Mouse (Mus musculus) lung, postnatal 0 days (tissue): Measurements from ENCODE around the gene Gsto2. TPM values are rescaled to one million over a fixed set of nuclear protein-coding genes. Genes with fewer than 3 reads are reported as not detected.
A peak's percentile ranks its signal among the peaks of the same experiment; 100 is the strongest.

Experiments
- ATAC-seq: fragments of 200-750 bp; cut with Nextera tagmentation; 2 replicates; pipeline ENCODE4 v1.8.0; 2017; ENCODE audit warnings: moderate library complexity
- DNase-seq: peaks from one replicate; pipeline ENCODE4 v3.0.0-alpha.2; 2016; ENCODE audit warnings: low spot score
- H3K27ac ChIP-seq: fragments of 300-500 bp; sonication (generic); 2 replicates; pipeline ENCODE4 v1.5.1; 2014; ENCODE audit warnings: antibody characterized with exemption, mild to moderate bottlenecking, low read length, mixed read lengths
- H3K27me3 ChIP-seq: fragments of 300-500 bp; sonication (generic); replicated peaks from 2 replicates; pipeline ENCODE4 v1.6.1; 2014; ENCODE audit warnings: low read length, mixed read lengths; ENCODE audit not compliant: insufficient read depth
- H3K36me3 ChIP-seq: fragments of 300-500 bp; sonication (generic); 2 replicates; pipeline ENCODE4 v1.6.1; 2014; ENCODE audit warnings: low read length, mixed read lengths; ENCODE audit not compliant: insufficient read depth
- H3K4me1 ChIP-seq: fragments of 300-500 bp; sonication (generic); 2 replicates; pipeline ENCODE4 v1.6.1; 2014; ENCODE audit warnings: antibody characterized with exemption, low read depth, low read length, mixed read lengths; ENCODE audit not compliant: insufficient read depth
- H3K4me2 ChIP-seq: fragments of 300-500 bp; sonication (generic); replicated peaks from 2 replicates; pipeline ENCODE4 v1.6.1; 2014; ENCODE audit warnings: low read depth, mild to moderate bottlenecking, low read length, moderate library complexity, mixed read lengths
- H3K4me3 ChIP-seq: fragments of 300-500 bp; sonication (generic); 2 replicates; pipeline ENCODE4 v1.5.1; 2014; ENCODE audit warnings: low read depth, low read length
- H3K9ac ChIP-seq: fragments of 300-500 bp; sonication (generic); replicated peaks from 2 replicates; pipeline ENCODE4 v1.6.1; 2014; ENCODE audit warnings: low read depth, mild to moderate bottlenecking
- H3K9me3 ChIP-seq: fragments of 300-500 bp; sonication (generic); 2 replicates; pipeline ENCODE4 v1.6.1; 2016; ENCODE audit warnings: low read length, mixed read lengths
- CTCF ChIP-seq: IDR thresholded peaks from 2 replicates; pipeline ENCODE4 v1.5.1; 2016; ENCODE audit warnings: antibody characterized with exemption, mild to moderate bottlenecking
- EP300 ChIP-seq: IDR thresholded peaks from 2 replicates; pipeline ENCODE4 v1.6.1; 2016; ENCODE audit warnings: antibody characterized with exemption, mild to moderate bottlenecking, control low read depth
- WGBS: fragments of 180-500 bp; shearing (Covaris S2); extraction: QIAGEN DNeasy Blood & Tissue Kit; methylation state at CpG from one replicate; pipeline ENCODE4 v1.1.7; 2014; 5-methylcytosine and 5-hydroxymethylcytosine counted together
- polyA plus RNA-seq: library from polyadenylated mRNA; unstranded; fragments of >200 nt; fragmentation: Nextera tagmentation; extraction: Ambion mirVana; gene quantifications from 2 replicates; pipeline ENCODE4 v1.2.1, GENCODE M21; 2015

Gsto2 gene
- polyA plus RNA-seq, 1 experiment from 2014 or later: 2.1 TPM

GRCm38 (mm10) chr19:47864721-47865120, 613 bp upstream of the Gsto2 start:
- H3K4me3 ChIP-seq: no peak overlapping the region

GRCm38 (mm10) chr19:47867628-47868175, 2.4 kb downstream of the Gsto2 start:
- no peaks in the 10 kb centered on the region for H3K27me3 ChIP-seq
- H3K36me3 ChIP-seq: no peaks in the 10 kb centered on the region
- H3K9ac ChIP-seq: no peak overlapping the region
- H3K4me2 ChIP-seq: no peak overlapping the region
- no peaks in the 10 kb centered on the region for H3K9me3 ChIP-seq
- ATAC-seq (no peak), DNase-seq (no peak)
- no peak overlapping the region for H3K4me3 ChIP-seq
- 39% methylated on average over 4 of the region's 4 CpGs for WGBS
- H3K27ac ChIP-seq: no peak overlapping the region
- TF ChIP-seq CTCF (no peak), EP300 (no peak)
- no peaks in the 10 kb centered on the region for H3K4me1 ChIP-seq

More at GRCm38 (mm10) chr19:47864721-47865120, 613 bp upstream of the Gsto2 start:
- no peak for TF ChIP-seq CTCF
- 76% methylated on average over 7 of the region's 7 CpGs for WGBS
- H3K9ac ChIP-seq: no peak overlapping the region; the same call in 1 of the 2 replicates
- ATAC-seq (no peak), DNase-seq (no peak)
- H3K4me1 ChIP-seq: no peaks in the 10 kb centered on the region
- H3K9me3 ChIP-seq: no peaks in the 10 kb centered on the region
- no peak overlapping the region for H3K27ac ChIP-seq
- H3K4me2 ChIP-seq: peak overlapping the region; percentile 69
- no peaks in the 10 kb centered on the region for H3K36me3 ChIP-seq
- H3K27me3 ChIP-seq: no peaks in the 10 kb centered on the region

GRCm38 (mm10) chr19:47868951-47869350, 3.6 kb downstream of the Gsto2 start:
- Histone ChIP-seq H3K9me3 (no peaks in the 10 kb centered on the region), H3K4me2 (no peak overlapping the region), H3K4me1 (no peaks in the 10 kb centered on the region), H3K9ac (no peak overlapping the region), H3K27me3 (no peaks in the 10 kb centered on the region), H3K4me3 (no peak overlapping the region), H3K36me3 (no peaks in the 10 kb centered on the region), H3K27ac (no peak overlapping the region)
- ATAC-seq (no peak), DNase-seq (no peak)
- 47% methylated on average over 4 of the region's 4 CpGs for WGBS
- TF ChIP-seq EP300 (no peak), CTCF (no peak)

- Histone ChIP-seq H3K9me3 (no peaks in the 10 kb centered on the region), H3K4me1 (no peaks in the 10 kb centered on the region), H3K4me2 (no peak overlapping the region), H3K27me3 (no peaks in the 10 kb centered on the region), H3K27ac (no peak overlapping the region), H3K4me3 (no peak overlapping the region), H3K9ac (no peak overlapping the region), H3K36me3 (no peaks in the 10 kb centered on the region)
- no peak for ATAC-seq
- no peak for TF ChIP-seq CTCF
- 39% methylated on average over 3 of the region's 3 CpGs for WGBS
- no peak for DNase-seq
Observed at GRCm38 (mm10) chr19:47869516-47869915, 4.2 kb downstream of the Gsto2 start.

- no peak overlapping the region for H3K4me2 ChIP-seq
- TF ChIP-seq EP300 (no peak), CTCF (no peak)
- WGBS: 66% methylated on average over 7 of the region's 7 CpGs
- H3K9me3 ChIP-seq: no peaks in the 10 kb centered on the region
- H3K27me3 ChIP-seq: no peaks in the 10 kb centered on the region
- ATAC-seq (no peak), DNase-seq (no peak)
- no peak overlapping the region for H3K27ac ChIP-seq
- no peak overlapping the region for H3K4me3 ChIP-seq
- no peak overlapping the region for H3K9ac ChIP-seq
- no peaks in the 10 kb centered on the region for H3K36me3 ChIP-seq
- no peaks in the 10 kb centered on the region for H3K4me1 ChIP-seq
Observed at GRCm38 (mm10) chr19:47870102-47870666, 4.8 kb downstream of the Gsto2 start.

GRCm38 (mm10) chr19:47871515-47871914, 6.2 kb downstream of the Gsto2 start:
- Histone ChIP-seq H3K4me2 (no peak overlapping the region), H3K27ac (no peak overlapping the region), H3K9me3 (no peaks in the 10 kb centered on the region), H3K27me3 (no peaks in the 10 kb centered on the region), H3K4me3 (no peak overlapping the region), H3K36me3 (no peaks in the 10 kb centered on the region), H3K4me1 (no peaks in the 10 kb centered on the region), H3K9ac (no peak overlapping the region)
- DNase-seq (peak; percentile 28), ATAC-seq (no peak)
- 26% methylated on average over 10 of the region's 10 CpGs for WGBS
- TF ChIP-seq CTCF (peak; percentile 60), EP300 (no peak)
